Mouse (Mus musculus): ENCODE measurements around the gene Lrrc17. TPM values are rescaled to one million over a fixed set of nuclear protein-coding genes. Genes with fewer than 3 reads are reported as not detected.

The Lrrc17 gene
- polyA plus RNA-seq (2014; fragmentation: Nextera tagmentation; extraction: Ambion mirVana): 39.5 and 45.3 TPM in 2 replicates

- Histone ChIP-seq H3K27ac (ENCODE audit: low read depth) (peak within 1 kb of the TSS; percentile 94), H3K4me3 (ENCODE audit: low read depth, low read length) (peak within 1 kb of the TSS; percentile 35), H3K9ac (peak within 1 kb of the TSS; percentile 47), H3K36me3 (ENCODE audit: insufficient read depth) (no peaks in the 10 kb centered on the region), H3K9me3 (ENCODE audit: low read depth, low read length) (no peaks in the 10 kb centered on the region), H3K4me1 (ENCODE audit: insufficient read depth) (0 out of 2 replicates have a peak, but pooled peaks cover 8% of the 10 kb centered on the region), H3K4me2 (peak within 1 kb of the TSS; percentile 57), H3K27me3 (ENCODE audit: insufficient read depth, low read length) (no peaks in the 10 kb centered on the region)
- DNase-seq: peak; percentile 95
- no peak for TF ChIP-seq CTCF (IDR thresholded peaks at IDR 0.05; ENCODE audit: low read depth)
- 16% methylated on average over 17 of the region's 17 CpGs for WGBS
- peak; percentile 97 for ATAC-seq (ENCODE audit: insufficient read depth)
These were observed at the start of gene Lrrc17 for GRCm38 (mm10) chr5:21543409-21544201. Gene Lrrc17, plus strand, starts transcription at chr5:21543559.

- Histone ChIP-seq H3K4me2 (no peak overlapping the region), H3K36me3 (ENCODE audit: insufficient read depth) (no peaks in the 10 kb centered on the region), H3K4me3 (ENCODE audit: low read depth, low read length) (no peak overlapping the region), H3K27ac (ENCODE audit: low read depth) (no peak overlapping the region), H3K4me1 (ENCODE audit: insufficient read depth) (no peaks in the 10 kb centered on the region), H3K9ac (no peak overlapping the region), H3K9me3 (ENCODE audit: low read depth, low read length) (no peaks in the 10 kb centered on the region), H3K27me3 (ENCODE audit: insufficient read depth, low read length) (no peaks in the 10 kb centered on the region)
- ATAC-seq (ENCODE audit: insufficient read depth) (no peak), DNase-seq (no peak)
- WGBS: 52% methylated on average over 3 of the region's 3 CpGs
- TF ChIP-seq CTCF (IDR thresholded peaks at IDR 0.05; ENCODE audit: low read depth): no peak
These were observed 48.6 kb upstream of the Lrrc17 start for GRCm38 (mm10) chr5:21494781-21495180.

- Histone ChIP-seq H3K9ac (no peak overlapping the region), H3K4me1 (ENCODE audit: insufficient read depth) (peaks cover 3% of the 10 kb centered on the region; the same call in 1 of the 2 replicates), H3K27ac (ENCODE audit: low read depth) (no peak overlapping the region), H3K36me3 (ENCODE audit: insufficient read depth) (no peaks in the 10 kb centered on the region), H3K4me2 (no peak overlapping the region), H3K4me3 (ENCODE audit: low read depth, low read length) (no peak overlapping the region), H3K9me3 (ENCODE audit: low read depth, low read length) (no peaks in the 10 kb centered on the region), H3K27me3 (ENCODE audit: insufficient read depth, low read length) (no peaks in the 10 kb centered on the region)
- ATAC-seq (ENCODE audit: insufficient read depth) (peak; percentile 36; the same call in 1 of the 2 replicates), DNase-seq (peak; percentile 42)
- no peak for TF ChIP-seq CTCF (IDR thresholded peaks at IDR 0.05; ENCODE audit: low read depth)
- 56% methylated on average over 6 of the region's 6 CpGs for WGBS
These were observed 47.0 kb upstream of the Lrrc17 start for GRCm38 (mm10) chr5:21496321-21496720.

- Histone ChIP-seq H3K4me2 (no peak overlapping the region), H3K9ac (no peak overlapping the region), H3K27ac (ENCODE audit: low read depth) (no peak overlapping the region), H3K9me3 (ENCODE audit: low read depth, low read length) (no peaks in the 10 kb centered on the region), H3K27me3 (ENCODE audit: insufficient read depth, low read length) (no peaks in the 10 kb centered on the region), H3K4me3 (ENCODE audit: low read depth, low read length) (no peak overlapping the region), H3K36me3 (ENCODE audit: insufficient read depth) (no peaks in the 10 kb centered on the region), H3K4me1 (ENCODE audit: insufficient read depth) (peaks cover 3% of the 10 kb centered on the region; the same call in 1 of the 2 replicates)
- ATAC-seq (ENCODE audit: insufficient read depth): no peak
- DNase-seq: no peak
- WGBS: 70% methylated on average over 3 of the region's 3 CpGs
- no peak for TF ChIP-seq CTCF (IDR thresholded peaks at IDR 0.05; ENCODE audit: low read depth)
These were observed 46.5 kb upstream of the Lrrc17 start for GRCm38 (mm10) chr5:21496881-21497280.

- no peak for TF ChIP-seq CTCF (IDR thresholded peaks at IDR 0.05; ENCODE audit: low read depth)
- no peak overlapping the region for H3K27ac ChIP-seq (ENCODE audit: low read depth)
- H3K27me3 ChIP-seq (ENCODE audit: insufficient read depth, low read length): no peaks in the 10 kb centered on the region
- H3K9me3 ChIP-seq (ENCODE audit: low read depth, low read length): no peaks in the 10 kb centered on the region
- WGBS: 78% methylated on average over 2 of the region's 2 CpGs
- DNase-seq (no peak), ATAC-seq (ENCODE audit: insufficient read depth) (no peak)
- no peaks in the 10 kb centered on the region for H3K36me3 ChIP-seq (ENCODE audit: insufficient read depth)
- H3K4me2 ChIP-seq: no peak overlapping the region
- peaks cover 3% of the 10 kb centered on the region; the same call in 1 of the 2 replicates for H3K4me1 ChIP-seq (ENCODE audit: insufficient read depth)
- H3K4me3 ChIP-seq (ENCODE audit: low read depth, low read length): no peak overlapping the region
- no peak overlapping the region for H3K9ac ChIP-seq
These were observed 44.9 kb upstream of the Lrrc17 start for GRCm38 (mm10) chr5:21498490-21498889.

- H3K4me2 ChIP-seq: no peak overlapping the region
- WGBS: 71% methylated on average over 11 of the region's 11 CpGs
- ATAC-seq (ENCODE audit: insufficient read depth): no peak
These were observed 44.4 kb upstream of the Lrrc17 start for GRCm38 (mm10) chr5:21498925-21499324.

GRCm38 (mm10) chr5:21500133-21500532 is 43.2 kb upstream of the Lrrc17 start:
- no peak for ATAC-seq (ENCODE audit: insufficient read depth)
- no peak overlapping the region for H3K4me3 ChIP-seq (ENCODE audit: low read depth, low read length)
- 56% methylated on average over 10 of the region's 10 CpGs for WGBS
- H3K9ac ChIP-seq: no peak overlapping the region
- no peaks in the 10 kb centered on the region for H3K9me3 ChIP-seq (ENCODE audit: low read depth, low read length)
- no peaks in the 10 kb centered on the region for H3K36me3 ChIP-seq (ENCODE audit: insufficient read depth)
- TF ChIP-seq CTCF (IDR thresholded peaks at IDR 0.05; ENCODE audit: low read depth): no peak
- no peak overlapping the region for H3K4me2 ChIP-seq
- H3K4me1 ChIP-seq (ENCODE audit: insufficient read depth): peaks cover 3% of the 10 kb centered on the region; the same call in 1 of the 2 replicates
- H3K27ac ChIP-seq (ENCODE audit: low read depth): no peak overlapping the region
- H3K27me3 ChIP-seq (ENCODE audit: insufficient read depth, low read length): no peaks in the 10 kb centered on the region
- DNase-seq: no peak

More at GRCm38 (mm10) chr5:21498925-21499324, 44.4 kb upstream of the Lrrc17 start:
- no peak overlapping the region for H3K9ac ChIP-seq
- TF ChIP-seq CTCF (IDR thresholded peaks at IDR 0.05; ENCODE audit: low read depth): no peak
- H3K4me3 ChIP-seq (ENCODE audit: low read depth, low read length): no peak overlapping the region
- DNase-seq: no peak
- no peaks in the 10 kb centered on the region for H3K27me3 ChIP-seq (ENCODE audit: insufficient read depth, low read length)
- no peak overlapping the region for H3K27ac ChIP-seq (ENCODE audit: low read depth)
- H3K9me3 ChIP-seq (ENCODE audit: low read depth, low read length): no peaks in the 10 kb centered on the region
- no peaks in the 10 kb centered on the region for H3K36me3 ChIP-seq (ENCODE audit: insufficient read depth)
- peaks cover 3% of the 10 kb centered on the region; the same call in 1 of the 2 replicates for H3K4me1 ChIP-seq (ENCODE audit: insufficient read depth)
